Mouse (Mus musculus): ENCODE results near the gene Pygm. TPM values are rescaled to one million over a fixed set of nuclear protein-coding genes. Genes with fewer than 3 reads are reported as not detected.

Pygm gene
- total RNA-seq, 2 experiments from 2014 or later = 2.6 to 4.6 TPM

DNA sequence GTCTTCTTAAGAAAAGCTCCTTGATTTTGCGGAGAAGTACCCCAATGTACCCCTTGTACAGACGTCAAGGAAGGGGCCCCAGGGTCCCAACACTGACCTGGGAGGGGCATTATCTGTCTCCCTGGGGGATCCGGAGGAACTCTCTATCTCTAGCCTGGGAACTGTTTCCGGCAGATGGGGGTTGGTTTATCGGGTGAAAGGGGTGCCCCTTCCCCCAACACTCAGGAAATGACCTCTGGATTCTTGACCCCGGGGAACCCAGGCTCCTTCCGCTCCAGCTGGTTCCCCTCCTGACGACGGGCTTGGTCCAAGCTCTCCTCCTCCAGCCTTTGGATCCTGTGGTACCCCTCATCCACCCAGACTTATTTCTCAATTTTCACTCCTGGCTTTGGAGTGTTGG is 17.8 kb downstream of the Pygm start:
- ATAC-seq (replicated peaks; ENCODE audit: low FRiP score, poor library complexity, severe bottlenecking) = no peak

DNA sequence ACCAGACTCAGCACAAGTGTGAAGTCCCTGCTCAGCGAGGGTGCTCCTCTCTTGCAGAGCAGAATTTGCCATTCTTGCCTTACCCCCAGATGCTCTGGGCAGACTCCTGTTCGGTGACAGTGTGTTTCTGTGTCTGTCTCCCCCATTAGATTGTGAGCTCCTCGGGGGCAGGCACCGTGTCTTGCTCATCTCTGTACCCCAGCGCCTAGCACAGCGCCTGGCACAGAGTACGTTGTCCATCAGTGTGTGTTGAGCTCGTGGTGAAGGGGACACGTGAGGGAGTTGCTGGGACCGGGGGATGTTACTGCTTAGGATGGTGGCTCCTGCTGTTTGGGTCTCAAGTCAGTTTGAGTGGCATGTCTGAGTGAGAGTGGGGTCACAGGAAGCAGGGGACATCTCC is 19.7 kb downstream of the Pygm start:
- ATAC-seq (replicated peaks; ENCODE audit: low FRiP score, poor library complexity, severe bottlenecking) = no peak

DNA sequence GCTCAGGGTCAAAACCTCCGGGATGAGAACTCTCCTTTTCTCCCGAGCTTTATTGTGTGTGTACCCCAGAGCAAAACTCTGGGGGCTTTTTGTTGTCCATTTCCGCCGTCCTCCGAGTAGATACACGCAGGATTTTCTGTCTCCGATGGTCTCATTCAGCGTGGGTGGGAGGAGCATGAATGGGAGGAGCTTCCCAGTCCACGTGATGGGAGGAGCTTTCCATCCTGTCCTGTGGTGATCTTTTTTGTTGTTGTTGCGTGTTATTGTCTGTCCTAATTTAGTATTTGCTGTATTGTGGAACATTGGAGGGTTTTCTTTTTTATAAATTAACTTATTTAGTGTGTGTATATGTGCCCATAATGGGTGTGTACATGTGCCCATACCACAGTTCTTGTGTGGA is 21.2 kb downstream of the Pygm start:
- ATAC-seq (replicated peaks; ENCODE audit: low FRiP score, poor library complexity, severe bottlenecking) = no peak

DNA sequence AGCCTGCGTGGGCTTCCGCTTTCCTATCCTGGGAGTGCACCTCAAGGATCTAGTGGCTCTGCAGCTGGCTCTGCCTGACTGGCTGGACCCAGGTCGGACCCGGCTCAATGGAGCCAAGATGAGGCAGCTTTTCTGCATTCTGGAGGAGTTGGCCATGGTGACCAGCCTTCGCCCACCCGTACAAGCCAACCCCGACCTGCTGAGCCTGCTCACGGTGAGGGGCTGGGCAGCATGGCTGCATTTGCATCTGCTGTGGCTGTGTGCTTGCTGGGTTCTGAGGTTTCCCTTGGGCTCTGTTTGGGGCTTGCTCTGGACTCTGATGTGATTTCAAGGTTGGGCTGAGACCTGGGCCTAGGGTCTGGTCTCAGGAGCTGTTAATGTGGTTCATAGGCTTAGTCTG is 22.9 kb downstream of the Pygm start:
- ATAC-seq (replicated peaks; ENCODE audit: low FRiP score, poor library complexity, severe bottlenecking) = no peak

DNA sequence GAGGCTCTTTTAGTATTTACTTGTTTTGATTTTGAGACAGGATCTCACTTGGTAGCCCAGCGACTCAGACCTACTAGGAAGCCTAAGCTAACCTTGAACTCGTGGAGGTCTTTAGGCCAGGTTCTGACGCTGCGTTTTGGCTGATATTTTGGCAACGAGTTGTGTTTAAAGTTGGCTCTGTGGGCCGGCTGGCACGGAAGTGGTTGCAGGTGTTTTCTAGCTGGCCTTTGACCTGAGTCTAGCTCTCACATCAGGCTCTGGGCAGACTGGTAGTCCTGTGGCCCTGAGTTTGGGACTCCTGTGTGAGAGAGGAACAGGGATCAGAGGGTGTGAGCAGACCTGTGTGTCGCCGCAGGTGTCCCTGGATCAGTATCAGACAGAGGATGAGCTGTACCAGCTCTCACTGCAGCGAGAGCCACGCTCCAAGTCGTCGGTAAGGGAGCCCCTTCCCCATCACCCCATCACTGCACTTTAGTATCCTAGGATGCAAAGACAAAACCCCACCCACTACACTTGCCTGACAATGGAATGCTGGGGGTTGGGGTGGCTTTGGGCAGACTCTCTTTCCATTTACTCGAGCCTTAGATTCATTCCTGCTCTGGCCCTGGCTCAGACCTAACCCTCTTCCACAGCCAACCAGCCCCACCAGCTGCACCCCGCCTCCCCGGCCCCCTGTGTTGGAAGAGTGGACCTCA is 23.8 kb downstream of the Pygm start:
- no peak for ATAC-seq (replicated peaks; ENCODE audit: low FRiP score, poor library complexity, severe bottlenecking)

DNA sequence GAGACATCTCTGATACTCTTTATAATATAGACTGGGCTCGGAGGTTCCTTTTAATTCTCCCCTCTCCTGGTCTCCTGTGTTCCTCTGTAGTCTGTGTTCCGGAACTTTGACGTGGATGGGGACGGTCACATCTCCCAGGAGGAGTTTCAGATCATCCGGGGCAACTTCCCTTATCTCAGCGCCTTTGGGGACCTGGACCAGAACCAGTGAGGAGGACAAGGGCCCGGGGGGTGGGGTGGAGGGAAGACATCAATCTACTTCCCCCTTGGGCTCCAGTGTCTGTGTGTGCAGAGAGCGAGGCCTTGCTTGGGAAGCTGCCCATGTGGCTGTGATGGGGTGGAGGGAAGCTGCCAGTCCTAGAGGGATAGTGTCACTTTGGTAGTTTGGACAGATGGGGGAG is 24.6 kb downstream of the Pygm start:
- no peak for ATAC-seq (replicated peaks; ENCODE audit: low FRiP score, poor library complexity, severe bottlenecking)

DNA sequence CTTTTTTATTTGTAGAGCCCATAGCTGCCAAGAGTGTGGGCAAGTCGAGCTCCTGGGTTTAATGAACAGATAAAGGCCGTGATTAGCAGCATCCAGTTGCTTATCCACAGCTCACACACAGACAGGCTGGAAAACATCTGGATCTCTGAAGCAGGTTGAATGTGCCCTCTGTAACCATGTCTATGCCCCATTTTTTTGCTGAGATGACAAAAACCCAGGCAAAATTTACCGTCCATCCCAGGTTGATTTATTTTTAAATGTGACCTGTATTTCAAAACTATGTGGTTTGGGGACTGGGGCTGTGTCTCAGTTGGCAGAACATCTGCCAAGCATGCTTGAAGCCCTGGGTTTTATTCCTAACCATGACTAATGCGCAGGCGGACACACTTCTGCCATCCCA is 25.0 kb downstream of the Pygm start:
- ATAC-seq (replicated peaks; ENCODE audit: low FRiP score, poor library complexity, severe bottlenecking) = no peak

DNA sequence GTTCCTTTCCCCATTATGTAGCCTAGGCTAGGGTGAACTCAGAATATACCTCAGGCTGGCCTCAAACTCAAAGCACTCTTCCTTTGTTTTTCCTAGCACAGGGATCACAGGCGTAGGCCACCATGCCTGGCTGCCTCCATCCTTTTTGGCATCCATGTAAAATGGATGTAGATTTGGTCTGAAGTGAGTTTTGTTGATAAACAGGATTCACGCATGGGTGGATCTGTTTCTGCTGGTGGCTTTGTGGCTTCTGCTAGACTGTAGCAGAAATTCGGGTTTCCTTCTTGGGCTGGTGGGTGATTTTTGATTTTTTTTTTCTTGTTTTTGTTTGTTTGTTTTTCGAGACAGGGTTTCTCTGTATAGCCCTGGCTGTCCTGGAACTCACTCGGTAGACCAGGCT is 25.7 kb downstream of the Pygm start:
- ATAC-seq (replicated peaks; ENCODE audit: low FRiP score, poor library complexity, severe bottlenecking) = no peak

DNA sequence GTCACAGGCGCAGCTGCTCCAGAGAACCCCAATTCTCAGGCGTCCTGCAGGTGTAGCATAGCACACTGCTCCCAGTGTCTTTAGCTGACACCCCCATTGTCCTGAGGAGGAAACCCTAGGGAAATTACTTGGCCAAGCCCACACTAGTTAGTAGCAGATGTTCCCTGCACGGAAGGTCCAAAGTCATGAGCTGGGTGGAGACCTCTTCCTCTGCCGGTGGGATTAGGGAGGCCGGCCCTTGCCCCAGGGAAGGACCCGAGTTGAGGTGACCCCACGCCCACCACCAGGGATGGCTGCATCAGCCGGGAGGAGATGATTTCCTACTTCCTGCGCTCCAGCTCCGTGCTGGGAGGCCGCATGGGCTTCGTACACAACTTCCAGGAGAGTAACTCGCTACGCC is 28.6 kb downstream of the Pygm start:
- ATAC-seq (replicated peaks; ENCODE audit: low FRiP score, poor library complexity, severe bottlenecking) = no peak

DNA sequence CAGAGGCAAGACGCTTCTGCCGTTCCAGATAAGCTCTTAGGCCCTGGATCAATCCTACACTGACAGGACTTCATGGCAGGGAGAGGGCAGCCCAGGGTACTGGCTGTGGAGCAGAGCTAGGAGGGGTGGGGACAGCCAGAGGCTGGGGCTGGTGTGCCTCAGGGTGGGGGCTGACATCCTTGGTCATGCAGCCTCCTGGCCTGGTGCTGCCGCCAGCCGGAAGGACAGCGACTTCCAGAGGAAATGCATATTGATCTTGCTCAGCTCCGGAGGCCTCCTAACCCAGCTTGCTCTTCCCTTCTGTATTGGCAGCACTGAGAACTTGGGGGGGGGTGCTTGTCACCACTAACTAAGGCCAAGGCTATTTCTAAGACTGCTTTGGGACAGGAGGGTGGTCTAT is 31.3 kb downstream of the Pygm start:
- ATAC-seq (replicated peaks; ENCODE audit: low FRiP score, poor library complexity, severe bottlenecking) = no peak

DNA sequence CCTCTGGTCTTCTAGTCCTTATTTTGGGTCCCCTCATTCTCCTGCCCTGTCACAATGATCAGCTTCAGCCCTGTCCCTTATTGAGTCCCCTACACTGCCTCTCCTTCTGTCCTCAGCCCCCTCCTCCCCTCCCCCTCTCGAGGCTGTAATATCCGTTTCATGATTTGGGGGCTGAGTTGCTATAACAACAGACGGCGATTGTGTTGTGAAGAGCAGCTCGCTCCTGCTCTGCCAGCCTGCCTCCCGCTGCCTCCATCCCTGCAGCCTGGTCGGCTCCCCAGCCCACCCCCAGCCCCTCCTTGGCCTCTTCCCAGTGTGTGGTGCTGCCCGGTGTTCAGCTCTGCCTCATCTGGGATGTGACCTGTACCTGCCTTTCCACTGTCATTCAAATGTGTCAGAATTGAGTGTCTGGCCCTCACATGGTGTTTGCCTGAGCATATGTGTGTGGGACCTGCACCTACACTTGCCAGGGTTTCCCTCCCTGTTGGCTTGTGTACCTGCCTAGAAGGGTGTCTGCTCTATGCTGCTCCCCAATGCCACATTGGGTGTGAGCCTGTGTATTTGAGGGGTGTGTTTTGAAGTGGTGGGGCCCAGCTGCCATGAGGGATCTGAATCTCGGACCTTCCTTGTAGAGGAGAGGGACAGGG is 32.0 kb downstream of the Pygm start:
- no peak for ATAC-seq (replicated peaks; ENCODE audit: low FRiP score, poor library complexity, severe bottlenecking)

DNA sequence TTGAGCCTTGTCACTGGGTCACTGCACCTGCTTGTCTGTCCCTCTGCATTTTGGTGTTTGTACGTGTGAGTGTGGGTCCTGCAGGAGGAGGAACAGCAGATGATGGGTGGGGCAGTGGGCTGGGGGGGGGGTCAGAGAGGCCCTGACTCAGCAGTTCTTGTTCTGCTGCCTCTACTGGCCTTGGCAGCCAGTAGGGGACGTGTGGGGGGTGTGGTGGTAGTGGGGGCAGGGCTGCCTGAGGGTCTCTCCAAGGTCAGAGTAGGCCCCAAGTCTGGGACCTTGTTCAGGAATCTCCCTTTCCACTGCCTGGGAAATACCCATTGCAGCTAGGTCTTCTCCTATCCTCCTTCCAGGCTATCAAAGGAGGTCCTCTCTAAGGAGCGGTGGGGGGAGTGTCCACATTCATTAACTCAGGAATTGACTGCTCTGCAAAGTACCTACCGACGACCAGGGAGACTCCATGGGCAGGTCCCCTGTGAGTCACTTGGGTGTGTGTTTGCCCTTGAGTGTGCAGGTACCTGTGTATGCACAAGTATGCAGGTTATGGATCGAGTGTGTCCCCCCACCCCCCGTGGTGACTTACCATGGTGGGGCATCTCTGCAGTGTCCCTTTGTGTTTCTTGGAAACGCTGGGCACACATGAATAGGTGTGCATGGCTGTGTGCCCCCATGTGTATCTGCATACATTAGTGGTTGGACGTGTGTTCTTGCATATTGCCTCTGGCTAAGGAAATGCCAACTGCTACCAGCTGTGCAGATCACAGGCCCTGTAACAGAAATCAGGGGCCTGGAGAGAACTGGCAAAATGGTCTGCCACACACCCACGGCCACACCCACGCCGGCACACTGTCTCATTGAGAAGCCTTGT is 32.9 kb downstream of the Pygm start:
- no peak for ATAC-seq (replicated peaks; ENCODE audit: low FRiP score, poor library complexity, severe bottlenecking)

DNA sequence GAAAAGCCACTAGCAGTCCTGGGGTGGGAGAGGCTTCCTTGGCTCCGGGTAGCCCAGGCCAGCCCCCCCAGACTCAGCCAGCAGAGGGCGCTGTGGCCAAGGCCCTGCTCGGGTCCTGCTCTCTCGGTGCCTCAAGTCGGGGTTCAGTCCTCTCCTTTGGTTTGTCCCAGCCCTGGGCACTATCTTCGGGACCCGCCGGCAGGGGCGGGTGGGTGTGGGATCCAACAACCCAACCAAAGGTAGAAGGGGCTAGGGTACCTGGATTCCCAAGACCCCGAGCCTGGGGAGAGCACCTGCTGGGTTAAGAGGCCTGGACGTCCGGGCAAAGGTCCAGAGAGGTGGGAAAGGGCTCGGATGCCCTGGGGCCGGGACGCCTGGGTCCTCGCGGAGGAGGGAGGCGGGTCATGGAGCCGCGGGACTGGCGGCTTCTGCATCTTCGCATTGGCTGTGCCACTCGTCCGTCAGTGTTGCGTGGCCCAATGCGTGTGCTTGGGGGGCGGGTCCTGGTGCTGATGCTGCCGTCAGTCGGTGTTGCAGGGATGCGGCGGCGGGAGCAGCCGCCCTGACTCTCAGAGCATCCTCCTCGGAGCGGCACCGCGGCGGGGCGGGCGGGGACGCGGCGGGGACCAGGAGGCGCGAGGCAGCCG is 34.2 kb downstream of the Pygm start, which contains the start of gene Nrxn2:
Nrxn2 (plus strand) TSS at position 499 of the 647 bp plus-strand sequence.
- ATAC-seq (replicated peaks; ENCODE audit: low FRiP score, poor library complexity, severe bottlenecking) = peak; percentile 58

DNA sequence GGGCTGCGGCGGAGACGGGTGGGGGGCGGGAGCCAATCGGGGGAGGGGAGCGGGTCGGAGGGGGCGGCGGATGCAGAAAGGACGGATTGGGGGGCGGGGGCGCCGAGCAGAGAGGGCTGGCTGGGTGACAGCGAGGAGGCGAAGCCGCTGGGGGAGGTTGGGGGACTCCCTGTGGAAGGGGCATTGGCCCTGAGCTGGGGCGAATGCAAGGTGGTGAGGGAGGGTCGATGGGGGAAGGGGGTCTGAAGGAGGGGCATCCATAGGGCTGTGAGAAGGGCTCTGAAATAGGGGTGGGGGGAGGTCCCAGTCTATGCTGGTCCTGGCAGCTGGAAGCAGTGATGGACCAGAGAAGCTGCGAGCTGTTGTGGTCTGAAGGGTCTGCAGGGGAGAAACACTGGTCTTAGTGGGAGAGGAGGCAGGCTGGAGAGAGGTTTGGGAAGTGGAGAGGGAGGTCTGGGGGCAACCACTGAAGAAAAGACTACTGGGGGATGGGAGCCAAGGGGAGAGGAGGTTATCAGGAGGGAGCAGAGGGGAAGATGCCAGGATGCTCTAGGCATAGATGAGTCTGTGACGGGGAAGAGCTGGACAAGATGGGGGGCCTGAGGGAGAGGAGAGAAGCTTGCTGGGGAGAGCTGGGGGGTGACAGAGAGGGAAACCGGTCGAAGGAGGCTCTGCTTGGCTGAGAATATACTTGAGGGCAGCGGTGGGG is 34.9 kb downstream of the Pygm start:
- ATAC-seq (replicated peaks; ENCODE audit: low FRiP score, poor library complexity, severe bottlenecking) = no peak

DNA sequence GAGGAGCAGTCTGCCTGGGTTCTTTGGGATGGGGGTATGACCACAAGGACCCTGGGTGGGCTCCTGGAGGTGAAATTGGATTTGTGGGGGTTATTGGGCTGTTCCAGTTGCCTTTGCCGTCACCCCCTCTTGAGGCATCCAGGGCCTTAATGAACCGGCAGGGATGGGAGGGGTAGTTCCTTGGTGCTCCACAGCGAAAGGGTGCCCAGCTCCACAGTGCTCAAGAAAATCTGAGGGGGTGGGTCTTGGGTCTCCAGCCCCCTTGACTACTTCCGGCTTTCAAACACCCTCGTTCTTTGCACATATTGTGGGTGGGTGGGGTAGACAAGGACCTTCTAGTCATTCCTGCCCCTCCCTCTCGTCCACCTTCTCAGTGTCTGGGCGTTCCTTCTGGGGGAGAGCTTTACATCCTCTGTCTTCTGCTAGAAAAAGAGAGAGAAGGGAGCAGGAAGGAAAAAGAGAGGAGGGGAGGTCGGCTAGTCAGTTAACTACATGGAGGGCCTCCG is 35.7 kb downstream of the Pygm start:
- ATAC-seq (replicated peaks; ENCODE audit: low FRiP score, poor library complexity, severe bottlenecking) = no peak

DNA sequence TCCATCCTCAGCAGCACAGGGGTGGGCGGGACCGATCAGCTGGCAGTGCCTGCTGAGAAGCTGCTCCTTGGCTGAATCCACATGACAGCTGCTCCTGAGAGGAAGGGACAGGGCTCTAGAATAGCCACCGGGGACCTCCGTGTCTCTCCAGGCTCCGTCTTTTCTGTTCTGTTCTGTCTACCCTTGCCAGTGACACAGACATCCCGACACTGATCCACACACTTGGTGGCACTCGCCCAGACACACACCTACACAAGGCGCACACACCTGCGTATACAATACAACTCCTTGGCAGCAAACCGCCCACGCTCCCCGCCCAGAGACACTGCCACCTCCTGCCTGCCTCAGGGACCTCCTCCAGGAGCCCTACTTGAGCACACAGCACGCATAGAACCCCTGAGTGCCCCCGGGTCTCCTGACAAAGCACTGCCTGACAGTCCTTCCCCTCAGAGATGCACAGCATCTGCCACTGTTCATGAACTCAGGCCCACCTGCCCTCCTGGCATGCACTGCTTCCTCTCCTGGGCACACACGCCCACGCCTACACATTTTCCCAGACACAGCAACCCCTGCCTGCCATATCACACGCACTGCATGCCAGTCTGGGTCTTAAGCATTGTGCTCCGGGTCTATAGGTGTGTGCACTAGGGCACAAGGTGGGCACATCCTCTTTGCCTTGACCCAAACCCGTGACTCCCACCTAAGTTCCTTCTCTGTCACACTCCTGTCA is 36.4 kb downstream of the Pygm start:
- ATAC-seq (replicated peaks; ENCODE audit: low FRiP score, poor library complexity, severe bottlenecking) = no peak

DNA sequence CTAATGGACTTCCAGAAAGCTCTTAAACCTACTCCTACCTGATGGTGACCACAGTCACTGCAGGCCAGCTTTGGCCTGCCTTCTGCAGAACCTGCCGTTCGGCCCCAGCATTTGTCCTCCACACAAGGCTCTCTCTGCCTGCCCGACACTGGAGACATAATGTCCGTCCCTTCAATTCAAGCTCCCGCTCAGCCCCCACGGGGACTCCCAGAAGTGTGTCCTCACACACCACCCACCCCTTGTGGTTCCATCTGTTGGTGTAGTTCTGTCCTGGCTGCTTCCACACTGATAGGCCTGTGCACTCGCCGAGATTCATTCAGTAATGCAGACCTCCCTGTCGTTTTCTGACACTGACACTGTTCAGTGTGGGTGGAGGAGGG is 37.0 kb downstream of the Pygm start:
- ATAC-seq (replicated peaks; ENCODE audit: low FRiP score, poor library complexity, severe bottlenecking) = no peak

DNA sequence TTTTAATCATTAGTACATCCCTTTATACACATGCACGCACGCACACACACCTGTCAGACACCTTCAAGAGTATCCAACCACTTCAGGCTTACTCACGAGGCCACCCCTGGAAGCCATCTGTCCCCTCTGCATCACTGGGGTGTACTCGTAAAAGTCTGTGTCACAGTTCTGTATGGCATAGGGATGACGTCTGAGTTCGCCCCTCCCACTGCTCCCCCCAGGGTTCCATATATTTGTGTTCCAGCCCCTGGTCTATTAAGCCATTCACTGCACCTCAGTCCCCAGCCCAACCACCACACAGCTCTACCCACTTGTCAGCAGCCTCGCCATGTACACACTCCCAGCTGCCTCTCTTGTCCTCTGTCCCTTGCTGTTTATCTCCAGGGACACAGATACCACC is 37.8 kb downstream of the Pygm start:
- ATAC-seq (replicated peaks; ENCODE audit: low FRiP score, poor library complexity, severe bottlenecking) = no peak

DNA sequence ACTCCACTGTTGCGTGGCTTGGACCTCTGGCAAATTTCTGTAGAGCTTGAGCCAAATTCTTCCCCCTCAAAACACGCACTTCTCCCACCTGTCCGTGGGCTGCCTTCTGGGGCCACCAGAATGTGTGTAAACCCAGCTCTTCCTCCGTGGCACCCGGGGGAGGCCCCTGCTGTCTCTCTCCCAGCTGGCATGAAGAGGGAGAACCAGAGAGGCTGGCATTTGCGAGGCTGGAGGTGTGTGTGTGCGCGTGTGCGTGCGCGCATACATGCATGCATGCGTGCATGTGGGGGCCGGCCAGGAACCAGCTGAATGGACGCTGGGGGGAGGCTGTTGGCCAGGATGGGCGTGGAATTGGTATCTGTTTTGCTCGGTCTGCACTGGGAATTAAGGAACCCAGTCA is 39.0 kb downstream of the Pygm start:
- no peak for ATAC-seq (replicated peaks; ENCODE audit: low FRiP score, poor library complexity, severe bottlenecking)
